Mouse (Mus musculus): Measurements from ENCODE around the gene Prkce. TPM values are rescaled to one million over a fixed set of nuclear protein-coding genes. Genes with fewer than 3 reads are reported as not detected.

The Prkce gene
- polyA plus RNA-seq, 1 experiment from 2014 or later: 7.4 TPM

- Histone ChIP-seq H3K9ac (ENCODE audit: low read depth, low read length) (no peak overlapping the region), H3K4me1 (replicated peaks; ENCODE audit: control insufficient read depth, insufficient read depth, low read length) (no peaks in the 10 kb centered on the region), H3K27ac (ENCODE audit: low read depth, low read length) (no peak overlapping the region), H3K4me2 (replicated peaks; ENCODE audit: low read depth, low read length) (no peak overlapping the region), H3K27me3 (ENCODE audit: control insufficient read depth, insufficient read depth, low read length) (no peaks in the 10 kb centered on the region), H3K36me3 (ENCODE audit: control insufficient read depth, insufficient read depth, low read length) (no peaks in the 10 kb centered on the region), H3K4me3 (ENCODE audit: low read depth, low read length) (no peak overlapping the region), H3K9me3 (ENCODE audit: control insufficient read depth, low read length) (no peaks in the 10 kb centered on the region)
- DNase-seq (ENCODE audit: low spot score) (no peak), ATAC-seq (ENCODE audit: low FRiP score) (no peak)
- 85% methylated on average over 3 of the region's 3 CpGs for WGBS
Observed at GRCm38 (mm10) chr17:86560499-86560898, 392.9 kb downstream of the Prkce start.

- 86% methylated on average over 5 of the region's 5 CpGs for WGBS
- H3K4me3 ChIP-seq (ENCODE audit: low read depth, low read length): no peak overlapping the region
- H3K36me3 ChIP-seq (ENCODE audit: control insufficient read depth, insufficient read depth, low read length): no peaks in the 10 kb centered on the region
- no peak overlapping the region for H3K27ac ChIP-seq (ENCODE audit: low read depth, low read length)
- no peak for DNase-seq (ENCODE audit: low spot score)
- no peaks in the 10 kb centered on the region for H3K27me3 ChIP-seq (ENCODE audit: control insufficient read depth, insufficient read depth, low read length)
- no peak overlapping the region for H3K4me2 ChIP-seq (replicated peaks; ENCODE audit: low read depth, low read length)
- no peak overlapping the region for H3K9ac ChIP-seq (ENCODE audit: low read depth, low read length)
- H3K4me1 ChIP-seq (replicated peaks; ENCODE audit: control insufficient read depth, insufficient read depth, low read length): no peaks in the 10 kb centered on the region
- ATAC-seq (ENCODE audit: low FRiP score): no peak
- H3K9me3 ChIP-seq (ENCODE audit: control insufficient read depth, low read length): no peaks in the 10 kb centered on the region
Observed at GRCm38 (mm10) chr17:86570491-86570890, 402.9 kb downstream of the Prkce start.

DNA sequence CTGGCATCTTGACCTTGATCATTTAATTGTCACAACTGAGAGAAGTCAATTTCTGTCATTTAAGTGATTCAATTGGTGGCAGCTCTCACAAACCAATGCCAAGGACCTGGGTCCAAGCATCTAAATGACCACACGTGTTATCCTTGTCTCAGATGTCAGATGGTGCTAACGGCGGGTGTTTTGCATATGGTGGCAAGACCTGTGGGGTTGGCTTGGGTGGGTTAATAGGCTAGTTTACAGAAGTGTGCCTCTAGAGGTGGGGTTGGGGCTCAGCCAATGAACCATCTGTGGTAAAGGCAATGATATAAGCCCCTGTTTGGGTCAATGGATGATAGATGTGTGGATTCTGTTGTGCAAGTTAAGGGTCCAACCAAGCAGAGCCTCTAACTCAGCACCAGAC is 403.7 kb downstream of the Prkce start:
- no peaks in the 10 kb centered on the region for H3K27me3 ChIP-seq (ENCODE audit: control insufficient read depth, insufficient read depth, low read length)
- no peaks in the 10 kb centered on the region for H3K9me3 ChIP-seq (ENCODE audit: control insufficient read depth, low read length)
- no peak for ATAC-seq (ENCODE audit: low FRiP score)
- no peaks in the 10 kb centered on the region for H3K4me1 ChIP-seq (replicated peaks; ENCODE audit: control insufficient read depth, insufficient read depth, low read length)
- no peak for DNase-seq (ENCODE audit: low spot score)
- H3K4me2 ChIP-seq (replicated peaks; ENCODE audit: low read depth, low read length): no peak overlapping the region
- no peak overlapping the region for H3K9ac ChIP-seq (ENCODE audit: low read depth, low read length)
- H3K27ac ChIP-seq (ENCODE audit: low read depth, low read length): no peak overlapping the region
- H3K36me3 ChIP-seq (ENCODE audit: control insufficient read depth, insufficient read depth, low read length): no peaks in the 10 kb centered on the region
- 94% methylated on average over 3 of the region's 3 CpGs for WGBS
- no peak overlapping the region for H3K4me3 ChIP-seq (ENCODE audit: low read depth, low read length)

DNA sequence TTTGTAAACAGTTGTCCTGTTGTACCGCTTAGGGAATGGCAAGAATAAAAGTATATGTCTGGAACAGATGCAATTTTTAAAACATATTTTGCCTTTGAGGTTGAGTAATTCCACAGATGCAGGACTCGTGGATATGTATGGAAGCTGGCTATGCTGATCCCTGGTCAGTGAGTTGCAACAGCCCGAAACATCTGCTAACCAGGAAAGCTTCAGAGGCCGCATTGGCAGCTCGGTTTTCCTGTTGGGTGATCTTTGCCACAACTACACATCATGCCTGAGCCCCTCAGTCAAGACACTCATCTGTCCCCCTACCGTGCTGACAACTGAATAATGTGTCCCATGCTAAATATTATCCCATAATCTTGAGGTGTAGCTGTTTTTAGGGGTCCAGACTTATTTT is 404.6 kb downstream of the Prkce start:
- ATAC-seq (ENCODE audit: low FRiP score) (no peak), DNase-seq (ENCODE audit: low spot score) (no peak)
- WGBS: 79% methylated on average over 6 of the region's 6 CpGs
- H3K27ac ChIP-seq (ENCODE audit: low read depth, low read length): no peak overlapping the region
- no peak overlapping the region for H3K9ac ChIP-seq (ENCODE audit: low read depth, low read length)
- no peak overlapping the region for H3K4me2 ChIP-seq (replicated peaks; ENCODE audit: low read depth, low read length)
- H3K9me3 ChIP-seq (ENCODE audit: control insufficient read depth, low read length): no peaks in the 10 kb centered on the region
- H3K4me1 ChIP-seq (replicated peaks; ENCODE audit: control insufficient read depth, insufficient read depth, low read length): no peaks in the 10 kb centered on the region
- H3K36me3 ChIP-seq (ENCODE audit: control insufficient read depth, insufficient read depth, low read length): no peaks in the 10 kb centered on the region
- no peaks in the 10 kb centered on the region for H3K27me3 ChIP-seq (ENCODE audit: control insufficient read depth, insufficient read depth, low read length)
- no peak overlapping the region for H3K4me3 ChIP-seq (ENCODE audit: low read depth, low read length)

DNA sequence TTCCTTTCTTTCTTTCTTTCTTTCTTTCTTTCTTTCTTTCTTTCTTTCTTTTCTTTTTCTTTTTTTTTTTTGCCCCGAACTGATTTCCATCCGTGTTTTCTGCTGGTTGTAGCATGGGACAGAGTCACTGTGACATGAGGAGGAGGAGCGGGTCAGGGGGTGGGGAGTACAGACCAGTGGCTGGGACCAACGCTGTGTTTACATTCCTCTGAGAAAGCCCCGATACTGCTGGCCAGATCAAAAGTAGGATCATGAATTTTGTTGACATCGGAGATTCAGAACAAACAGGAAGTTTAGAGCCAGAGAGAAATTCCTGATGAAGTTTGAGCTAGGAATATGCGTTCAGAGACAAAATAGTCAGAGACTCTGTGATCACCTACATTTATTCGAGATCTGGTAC is 405.0 kb downstream of the Prkce start:
- WGBS: 79% methylated on average over 8 of the region's 8 CpGs
- DNase-seq (ENCODE audit: low spot score) (no peak), ATAC-seq (ENCODE audit: low FRiP score) (no peak)

DNA sequence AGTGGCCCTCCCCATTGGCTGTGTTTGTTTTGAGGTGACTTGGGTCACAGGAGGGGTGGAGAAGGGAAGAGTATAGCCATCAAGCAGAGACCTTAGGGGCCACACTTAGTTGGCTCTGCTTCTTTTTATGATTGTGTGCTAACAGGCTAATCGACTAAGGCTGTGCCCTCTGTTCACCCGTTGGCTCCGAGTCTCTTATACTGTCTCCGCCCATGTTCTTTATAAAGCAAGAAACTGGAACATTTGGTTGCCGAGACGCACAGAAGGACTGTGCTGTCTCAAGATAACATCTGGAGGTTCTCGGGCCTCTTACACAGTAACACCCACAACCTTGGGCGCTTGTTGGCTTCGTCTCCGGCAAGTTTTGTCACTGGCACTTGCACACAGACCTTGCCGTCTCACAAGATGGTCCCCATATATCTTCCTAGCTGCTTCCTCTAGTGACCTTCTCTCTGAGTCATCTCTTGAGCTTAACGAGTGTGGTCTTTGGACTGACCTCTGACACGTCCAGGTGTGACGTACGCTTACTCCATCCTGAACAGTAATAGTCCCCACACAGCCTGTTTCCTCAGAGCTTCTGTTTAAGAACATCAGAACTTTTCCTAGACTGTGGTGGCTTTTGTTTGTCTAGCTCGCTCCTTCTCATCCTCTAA is 406.1 kb downstream of the Prkce start:
- no peak overlapping the region for H3K9ac ChIP-seq (ENCODE audit: low read depth, low read length)
- no peaks in the 10 kb centered on the region for H3K9me3 ChIP-seq (ENCODE audit: control insufficient read depth, low read length)
- H3K4me3 ChIP-seq (ENCODE audit: low read depth, low read length): no peak overlapping the region
- 85% methylated on average over 16 of the region's 16 CpGs for WGBS
- no peak overlapping the region for H3K4me2 ChIP-seq (replicated peaks; ENCODE audit: low read depth, low read length)
- ATAC-seq (ENCODE audit: low FRiP score) (no peak), DNase-seq (ENCODE audit: low spot score) (no peak)
- H3K36me3 ChIP-seq (ENCODE audit: control insufficient read depth, insufficient read depth, low read length): no peaks in the 10 kb centered on the region
- no peaks in the 10 kb centered on the region for H3K27me3 ChIP-seq (ENCODE audit: control insufficient read depth, insufficient read depth, low read length)
- no peak overlapping the region for H3K27ac ChIP-seq (ENCODE audit: low read depth, low read length)
- H3K4me1 ChIP-seq (replicated peaks; ENCODE audit: control insufficient read depth, insufficient read depth, low read length): no peaks in the 10 kb centered on the region

More for the DNA sequence above, 405.0 kb downstream of the Prkce start:
- Histone ChIP-seq H3K9me3 (ENCODE audit: control insufficient read depth, low read length) (no peaks in the 10 kb centered on the region), H3K4me1 (replicated peaks; ENCODE audit: control insufficient read depth, insufficient read depth, low read length) (no peaks in the 10 kb centered on the region), H3K4me2 (replicated peaks; ENCODE audit: low read depth, low read length) (no peak overlapping the region), H3K27ac (ENCODE audit: low read depth, low read length) (no peak overlapping the region), H3K36me3 (ENCODE audit: control insufficient read depth, insufficient read depth, low read length) (no peaks in the 10 kb centered on the region), H3K27me3 (ENCODE audit: control insufficient read depth, insufficient read depth, low read length) (no peaks in the 10 kb centered on the region), H3K4me3 (ENCODE audit: low read depth, low read length) (no peak overlapping the region), H3K9ac (ENCODE audit: low read depth, low read length) (no peak overlapping the region)

- Histone ChIP-seq H3K4me3 (ENCODE audit: low read depth, low read length) (no peak overlapping the region), H3K9ac (ENCODE audit: low read depth, low read length) (no peak overlapping the region), H3K27me3 (ENCODE audit: control insufficient read depth, insufficient read depth, low read length) (no peaks in the 10 kb centered on the region), H3K36me3 (ENCODE audit: control insufficient read depth, insufficient read depth, low read length) (no peaks in the 10 kb centered on the region), H3K4me2 (replicated peaks; ENCODE audit: low read depth, low read length) (no peak overlapping the region), H3K4me1 (replicated peaks; ENCODE audit: control insufficient read depth, insufficient read depth, low read length) (no peaks in the 10 kb centered on the region), H3K27ac (ENCODE audit: low read depth, low read length) (no peak overlapping the region), H3K9me3 (ENCODE audit: control insufficient read depth, low read length) (no peaks in the 10 kb centered on the region)
- ATAC-seq (ENCODE audit: low FRiP score) (no peak), DNase-seq (ENCODE audit: low spot score) (no peak)
- WGBS: 71% methylated on average over 6 of the region's 6 CpGs
Observed at GRCm38 (mm10) chr17:86580724-86581123, 413.1 kb downstream of the Prkce start.

DNA sequence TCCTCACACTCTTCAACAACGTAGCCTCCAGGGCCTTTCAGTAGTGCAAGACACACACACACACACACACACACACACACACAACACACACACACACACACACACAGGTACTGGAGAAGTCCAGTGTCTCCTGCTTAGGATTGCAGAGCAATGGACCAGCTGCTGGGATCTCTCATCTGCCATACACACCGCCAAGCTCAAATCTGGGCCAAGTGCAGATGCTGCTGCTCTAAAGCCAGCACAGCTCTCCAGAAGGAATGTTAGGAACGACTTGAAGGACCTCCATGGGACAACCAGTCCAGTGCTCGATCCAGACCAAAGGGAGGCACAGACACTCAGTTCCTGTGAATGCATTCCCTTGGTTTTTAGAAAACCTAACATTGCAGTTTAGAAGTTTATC is 414.8 kb downstream of the Prkce start:
- ATAC-seq (ENCODE audit: low FRiP score) (no peak), DNase-seq (ENCODE audit: low spot score) (no peak)
- Histone ChIP-seq H3K4me1 (replicated peaks; ENCODE audit: control insufficient read depth, insufficient read depth, low read length) (no peaks in the 10 kb centered on the region), H3K36me3 (ENCODE audit: control insufficient read depth, insufficient read depth, low read length) (no peaks in the 10 kb centered on the region), H3K27me3 (ENCODE audit: control insufficient read depth, insufficient read depth, low read length) (no peaks in the 10 kb centered on the region), H3K4me3 (ENCODE audit: low read depth, low read length) (no peak overlapping the region), H3K9ac (ENCODE audit: low read depth, low read length) (no peak overlapping the region), H3K27ac (ENCODE audit: low read depth, low read length) (no peak overlapping the region), H3K9me3 (ENCODE audit: control insufficient read depth, low read length) (no peaks in the 10 kb centered on the region), H3K4me2 (replicated peaks; ENCODE audit: low read depth, low read length) (no peak overlapping the region)
- 84% methylated on average over 4 of the region's 4 CpGs for WGBS

DNA sequence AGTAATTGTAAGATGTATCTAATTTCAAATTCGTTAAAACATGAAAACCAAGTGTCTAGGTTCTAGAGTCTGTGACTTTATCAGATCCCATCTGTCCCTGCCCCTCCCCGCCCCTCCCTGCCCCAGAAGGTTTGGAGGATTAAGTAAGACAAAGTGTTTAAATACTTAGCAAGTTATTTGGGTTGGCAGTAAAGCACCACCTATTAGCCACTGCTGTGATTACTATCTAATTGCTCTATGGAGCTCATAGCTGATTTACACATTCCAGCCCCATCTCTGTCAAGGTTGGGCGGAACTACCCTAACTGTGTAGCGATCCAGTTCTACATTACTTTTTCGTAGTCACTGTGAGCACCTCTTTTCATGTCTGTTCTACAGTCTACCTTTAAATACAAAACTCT is 418.9 kb downstream of the Prkce start:
- 96% methylated on average over 5 of the region's 5 CpGs for WGBS
- H3K9ac ChIP-seq (ENCODE audit: low read depth, low read length): no peak overlapping the region

More for the DNA sequence above, 418.9 kb downstream of the Prkce start:
- no peak for DNase-seq (ENCODE audit: low spot score)
- Histone ChIP-seq H3K9me3 (ENCODE audit: control insufficient read depth, low read length) (no peaks in the 10 kb centered on the region), H3K27me3 (ENCODE audit: control insufficient read depth, insufficient read depth, low read length) (no peaks in the 10 kb centered on the region), H3K36me3 (ENCODE audit: control insufficient read depth, insufficient read depth, low read length) (no peaks in the 10 kb centered on the region), H3K4me3 (ENCODE audit: low read depth, low read length) (no peak overlapping the region), H3K27ac (ENCODE audit: low read depth, low read length) (no peak overlapping the region), H3K4me1 (replicated peaks; ENCODE audit: control insufficient read depth, insufficient read depth, low read length) (no peaks in the 10 kb centered on the region), H3K4me2 (replicated peaks; ENCODE audit: low read depth, low read length) (no peak overlapping the region)
- no peak for ATAC-seq (ENCODE audit: low FRiP score)

Data from hindbrain, embryonic 11.5 days (tissue).